Mouse (Mus musculus): ENCODE measurements around the gene Pdgfd. TPM values are rescaled to one million over a fixed set of nuclear protein-coding genes. Genes with fewer than 3 reads are reported as not detected.
A peak's percentile ranks its signal among the peaks of the same experiment; 100 is the strongest.

Pdgfd gene
- polyA plus RNA-seq, 1 experiment from 2014 or later: 5.1 TPM

DNA sequence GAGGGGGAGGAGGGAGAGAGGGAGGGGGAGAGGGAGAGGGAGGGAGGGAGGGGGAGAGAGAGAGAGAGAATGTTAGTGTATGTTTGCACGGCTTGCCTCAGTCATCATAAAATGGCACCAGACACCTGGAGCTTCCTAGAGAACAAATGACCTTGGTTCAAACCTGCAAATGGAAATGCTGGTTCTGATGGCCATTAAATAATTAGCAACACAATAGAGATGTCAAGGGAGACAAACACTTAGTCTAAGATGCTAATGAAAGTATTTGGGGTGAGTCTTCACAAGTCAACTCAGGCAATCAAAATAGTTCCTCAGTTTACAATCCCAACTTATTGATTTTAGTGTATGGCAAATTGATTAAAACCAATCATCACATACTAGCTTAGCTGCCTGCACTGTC is 198.2 kb downstream of the Pdgfd start:
- no peaks in the 10 kb centered on the region for H3K9me3 ChIP-seq (ENCODE audit: low read depth, low read length)
- no peak overlapping the region for H3K27ac ChIP-seq (ENCODE audit: low read depth)
- no peak overlapping the region for H3K9ac ChIP-seq
- TF ChIP-seq CTCF (IDR thresholded peaks at IDR 0.05; ENCODE audit: low read depth): no peak
- DNase-seq (no peak), ATAC-seq (ENCODE audit: insufficient read depth) (no peak)
- no peaks in the 10 kb centered on the region for H3K36me3 ChIP-seq (ENCODE audit: insufficient read depth)
- no peak overlapping the region for H3K4me2 ChIP-seq
- H3K27me3 ChIP-seq (ENCODE audit: insufficient read depth, low read length): no peaks in the 10 kb centered on the region
- no peaks in the 10 kb centered on the region for H3K4me1 ChIP-seq (ENCODE audit: insufficient read depth)
- WGBS: 36% methylated on average over 1 of the region's 1 CpGs
- H3K4me3 ChIP-seq (ENCODE audit: low read depth, low read length): no peak overlapping the region

DNA sequence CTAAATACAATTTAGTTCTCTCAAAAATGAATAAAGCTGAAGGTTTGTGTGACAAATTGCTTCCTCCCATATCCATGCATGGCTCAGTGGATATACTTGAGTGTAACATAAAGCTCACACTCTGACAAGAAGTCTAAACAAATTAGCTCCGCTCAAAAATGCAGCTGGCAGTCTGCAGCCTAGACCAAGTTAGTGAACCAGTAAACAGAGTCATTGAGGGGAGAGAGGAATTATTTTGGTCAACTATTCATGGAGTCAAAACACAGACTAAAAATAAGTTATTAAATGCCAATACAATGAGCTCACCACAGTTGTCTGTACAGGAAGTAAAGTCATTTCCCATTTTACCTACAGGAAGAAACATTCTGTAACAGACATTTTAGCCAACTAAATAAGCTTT is 233.4 kb downstream of the Pdgfd start:
- Histone ChIP-seq H3K4me3 (ENCODE audit: low read depth, low read length) (no peak overlapping the region), H3K36me3 (ENCODE audit: insufficient read depth) (no peaks in the 10 kb centered on the region), H3K4me2 (no peak overlapping the region), H3K4me1 (ENCODE audit: insufficient read depth) (no peaks in the 10 kb centered on the region), H3K27me3 (ENCODE audit: insufficient read depth, low read length) (no peaks in the 10 kb centered on the region), H3K9ac (no peak overlapping the region), H3K27ac (ENCODE audit: low read depth) (no peak overlapping the region), H3K9me3 (ENCODE audit: low read depth, low read length) (no peaks in the 10 kb centered on the region)
- WGBS: 24% methylated on average over 1 of the region's 1 CpGs
- TF ChIP-seq CTCF (IDR thresholded peaks at IDR 0.05; ENCODE audit: low read depth): no peak
- DNase-seq: peak; percentile 60
- peak; percentile 87; the same call in 1 of the 2 replicates for ATAC-seq (ENCODE audit: insufficient read depth)

DNA sequence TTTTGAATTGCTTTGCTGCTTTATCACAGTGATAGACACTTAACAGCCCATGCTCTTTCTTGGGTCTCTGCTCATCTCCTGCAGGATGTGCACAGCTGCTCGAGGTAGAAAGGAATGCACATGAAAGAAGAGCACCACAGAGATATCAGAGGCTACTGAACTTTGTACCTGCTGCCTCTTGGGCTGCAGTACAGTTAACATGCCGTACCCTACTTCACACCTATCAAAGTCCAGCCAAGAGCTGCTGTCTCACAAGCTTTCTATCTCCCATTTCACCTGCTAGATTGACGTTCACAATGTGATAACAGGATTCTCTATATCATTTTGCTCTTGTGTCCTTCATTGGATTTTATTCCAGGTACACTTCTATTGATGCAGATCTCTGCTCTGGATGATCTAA is 238.2 kb downstream of the Pdgfd start:
- H3K4me1 ChIP-seq (ENCODE audit: insufficient read depth): no peaks in the 10 kb centered on the region
- no peak overlapping the region for H3K9ac ChIP-seq
- H3K27ac ChIP-seq (ENCODE audit: low read depth): no peak overlapping the region
- ATAC-seq (ENCODE audit: insufficient read depth): no peak
- 63% methylated on average over 3 of the region's 3 CpGs for WGBS
- no peaks in the 10 kb centered on the region for H3K9me3 ChIP-seq (ENCODE audit: low read depth, low read length)
- H3K27me3 ChIP-seq (ENCODE audit: insufficient read depth, low read length): no peaks in the 10 kb centered on the region
- DNase-seq: no peak
- H3K36me3 ChIP-seq (ENCODE audit: insufficient read depth): no peaks in the 10 kb centered on the region
- no peak overlapping the region for H3K4me2 ChIP-seq
- no peak for TF ChIP-seq CTCF (IDR thresholded peaks at IDR 0.05; ENCODE audit: low read depth)
- H3K4me3 ChIP-seq (ENCODE audit: low read depth, low read length): no peak overlapping the region

DNA sequence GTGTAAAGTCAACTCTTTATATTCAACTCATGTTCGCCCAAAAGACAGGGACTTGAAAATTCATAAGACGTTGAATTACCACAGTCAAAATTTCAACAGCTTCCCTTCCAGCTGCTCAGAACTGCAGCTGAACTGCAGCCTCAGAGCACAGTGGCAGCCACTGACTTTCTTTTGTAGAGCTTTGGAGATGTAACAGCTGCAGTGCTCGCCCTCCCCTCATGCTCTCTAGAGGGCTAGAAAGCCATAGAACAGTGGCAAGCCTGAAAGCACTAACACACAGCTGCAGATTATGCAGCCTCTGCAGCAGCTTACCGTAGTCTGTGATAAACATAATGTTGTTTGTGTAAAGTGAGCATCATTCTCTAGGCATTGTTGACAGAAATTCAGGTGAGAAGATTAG is 239.6 kb downstream of the Pdgfd start:
- Histone ChIP-seq H3K9ac (no peak overlapping the region), H3K9me3 (ENCODE audit: low read depth, low read length) (no peaks in the 10 kb centered on the region), H3K27ac (ENCODE audit: low read depth) (no peak overlapping the region), H3K4me1 (ENCODE audit: insufficient read depth) (no peaks in the 10 kb centered on the region), H3K27me3 (ENCODE audit: insufficient read depth, low read length) (no peaks in the 10 kb centered on the region), H3K36me3 (ENCODE audit: insufficient read depth) (no peaks in the 10 kb centered on the region), H3K4me3 (ENCODE audit: low read depth, low read length) (no peak overlapping the region), H3K4me2 (no peak overlapping the region)
- DNase-seq: peak; percentile 28
- 47% methylated on average over 4 of the region's 4 CpGs for WGBS
- TF ChIP-seq CTCF (IDR thresholded peaks at IDR 0.05; ENCODE audit: low read depth): no peak
- no peak; the same call in 1 of the 2 replicates for ATAC-seq (ENCODE audit: insufficient read depth)

DNA sequence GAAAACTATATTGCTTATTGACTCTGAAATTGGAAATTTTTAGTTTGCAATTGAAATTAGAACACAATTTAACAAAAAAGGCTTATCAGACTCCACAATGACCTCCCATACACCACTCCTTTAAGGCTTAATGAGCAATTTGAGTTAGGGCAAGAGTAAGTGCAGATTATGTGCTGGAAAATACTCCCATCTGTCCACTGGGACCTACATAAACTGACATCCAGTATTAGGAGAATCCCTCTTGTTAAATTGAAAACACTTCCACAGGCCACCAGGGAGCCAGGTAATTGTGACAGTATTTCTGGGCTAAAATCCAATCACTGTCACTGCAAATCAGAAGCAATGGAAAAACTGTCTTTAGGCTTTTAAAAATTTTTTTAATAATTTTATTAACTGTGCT is 256.2 kb downstream of the Pdgfd start:
- Histone ChIP-seq H3K4me2 (no peak overlapping the region), H3K9me3 (ENCODE audit: low read depth, low read length) (no peaks in the 10 kb centered on the region), H3K36me3 (ENCODE audit: insufficient read depth) (no peaks in the 10 kb centered on the region), H3K4me1 (ENCODE audit: insufficient read depth) (no peaks in the 10 kb centered on the region), H3K4me3 (ENCODE audit: low read depth, low read length) (no peak overlapping the region), H3K9ac (no peak overlapping the region), H3K27me3 (ENCODE audit: insufficient read depth, low read length) (no peaks in the 10 kb centered on the region), H3K27ac (ENCODE audit: low read depth) (no peak overlapping the region)
- DNase-seq: no peak
- no peak for ATAC-seq (ENCODE audit: insufficient read depth)
- TF ChIP-seq CTCF (IDR thresholded peaks at IDR 0.05; ENCODE audit: low read depth): no peak

Other genes starting within 250 kb of the Pdgfd start
- gene Ddi1, start 101.3 kb downstream of the Pdgfd start, polyA plus RNA-seq (2014; fragmentation: Nextera tagmentation; extraction: Ambion mirVana): 0.09 and 0.11 TPM in 2 replicates